Mouse (Mus musculus) stomach, embryonic 15.5 days (tissue): Measurements from ENCODE around the gene Ccdc102a. TPM values are rescaled to one million over a fixed set of nuclear protein-coding genes. Genes with fewer than 3 reads are reported as not detected.

Experiments used
- ATAC-seq: fragments of 200-750 bp; cut with Nextera tagmentation; 2 replicates; pipeline ENCODE4 v1.8.0; 2017; ENCODE audit warnings: low read depth, moderate number of reproducible peaks, moderate TSS enrichment; ENCODE audit not compliant: insufficient read depth, low FRiP score
- H3K27ac ChIP-seq: fragments of 300-500 bp; sonication (generic); 2 replicates; pipeline ENCODE4 v1.5.1; 2015; ENCODE audit warnings: mild to moderate bottlenecking, inconsistent platforms
- H3K27me3 ChIP-seq: fragments of 300-500 bp; sonication (generic); replicated peaks from 2 replicates; pipeline ENCODE4 v1.6.1; 2015; ENCODE audit warnings: inconsistent platforms
- H3K36me3 ChIP-seq: fragments of 300-500 bp; sonication (generic); 2 replicates; pipeline ENCODE4 v1.6.1; 2015; ENCODE audit warnings: inconsistent platforms
- H3K4me1 ChIP-seq: fragments of 300-500 bp; sonication (generic); 2 replicates; pipeline ENCODE4 v1.6.1; 2015; ENCODE audit warnings: inconsistent platforms
- H3K4me2 ChIP-seq: fragments of 300-500 bp; sonication (generic); 2 replicates; pipeline ENCODE4 v1.6.1; 2015; ENCODE audit warnings: mild to moderate bottlenecking, inconsistent platforms
- H3K4me3 ChIP-seq: fragments of 300-500 bp; sonication (generic); replicated peaks from 2 replicates; pipeline ENCODE4 v1.5.1; 2015; ENCODE audit warnings: inconsistent platforms
- H3K9ac ChIP-seq: fragments of 300-500 bp; sonication (generic); 2 replicates; pipeline ENCODE4 v1.6.1; 2015; ENCODE audit warnings: inconsistent platforms
- H3K9me3 ChIP-seq: fragments of 300-500 bp; sonication (generic); 2 replicates; pipeline ENCODE4 v1.6.1; 2016; ENCODE audit warnings: inconsistent platforms
- WGBS: fragments of 180-500 bp; shearing (Covaris S2); methylation state at CpG from one replicate; pipeline ENCODE4 v1.1.7; 2015; 5-methylcytosine and 5-hydroxymethylcytosine counted together
- polyA plus RNA-seq: library from polyadenylated mRNA; unstranded; fragments of >200 nt; fragmentation: Nextera tagmentation; extraction: Ambion mirVana; gene quantifications from 2 replicates; pipeline ENCODE4 v1.2.1, GENCODE M21; 2015

Gene Ccdc102a
- polyA plus RNA-seq, 1 experiment from 2014 or later = 25.8 TPM

DNA sequence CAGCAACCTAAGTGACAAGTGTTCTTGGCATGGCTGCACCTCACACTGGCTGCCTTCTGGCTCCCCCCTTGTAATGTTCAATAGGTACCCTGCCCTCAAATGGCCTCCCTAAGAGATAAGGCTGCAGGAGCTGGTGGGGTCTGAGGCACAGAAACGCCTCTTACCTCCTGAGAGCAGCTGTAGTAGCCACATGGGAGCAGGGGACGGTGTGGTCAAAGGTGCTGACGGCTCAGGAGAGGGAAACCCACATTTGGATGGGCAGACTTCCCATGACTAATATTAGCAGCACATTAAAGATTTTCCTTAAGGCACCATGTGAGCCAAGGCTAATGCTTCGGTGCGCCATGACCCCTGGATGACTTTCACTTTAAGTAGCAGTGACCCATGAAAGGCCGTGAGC, 17.3 kb downstream of the Ccdc102a start:
- peak overlapping the region; percentile 4; the same call in 1 of the 2 replicates for H3K4me2 ChIP-seq
- no peak overlapping the region for H3K9ac ChIP-seq
- H3K36me3 ChIP-seq = peaks cover 5% of the 10 kb centered on the region; the same call in 1 of the 2 replicates
- no peak for ATAC-seq
- H3K9me3 ChIP-seq = no peaks in the 10 kb centered on the region
- H3K27me3 ChIP-seq = no peaks in the 10 kb centered on the region
- H3K4me3 ChIP-seq = no peak overlapping the region
- H3K4me1 ChIP-seq = peaks cover 34% of the 10 kb centered on the region
- peak overlapping the region; percentile 51; the same call in 1 of the 2 replicates for H3K27ac ChIP-seq
- WGBS = 19% methylated on average over 6 of the region's 6 CpGs

DNA sequence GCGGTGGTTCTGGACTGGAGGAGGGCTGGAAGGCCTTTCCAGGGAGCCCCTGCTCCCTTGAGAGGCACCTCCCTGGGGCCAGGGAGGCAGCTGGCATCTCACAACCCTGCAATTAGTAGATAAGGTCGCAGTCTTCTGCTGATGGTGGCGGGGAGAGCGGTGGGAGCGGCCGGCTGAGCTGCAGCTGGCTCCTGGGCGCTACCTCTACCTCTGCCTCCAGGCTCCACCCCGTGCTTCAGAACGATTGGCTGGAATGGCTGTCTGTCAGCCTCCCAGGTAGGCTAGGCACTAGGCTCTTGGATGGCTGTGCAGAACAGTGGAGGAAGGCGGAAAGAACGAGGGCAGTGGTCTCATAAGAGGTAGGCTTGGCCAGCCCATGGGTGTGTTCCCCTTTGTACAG, 18.6 kb downstream of the Ccdc102a start:
- Histone ChIP-seq H3K4me2 (peak overlapping the region; percentile 46), H3K9me3 (no peaks in the 10 kb centered on the region), H3K36me3 (0 out of 2 replicates have a peak, but pooled peaks cover 5% of the 10 kb centered on the region), H3K27me3 (no peaks in the 10 kb centered on the region), H3K4me1 (peaks cover 31% of the 10 kb centered on the region), H3K27ac (peak overlapping the region; percentile 44), H3K4me3 (0 out of 2 replicates have a peak overlapping the region, but pooled peaks have one; percentile 19), H3K9ac (no peak overlapping the region)
- 10% methylated on average over 11 of the region's 11 CpGs for WGBS
- peak; percentile 94 for ATAC-seq

DNA sequence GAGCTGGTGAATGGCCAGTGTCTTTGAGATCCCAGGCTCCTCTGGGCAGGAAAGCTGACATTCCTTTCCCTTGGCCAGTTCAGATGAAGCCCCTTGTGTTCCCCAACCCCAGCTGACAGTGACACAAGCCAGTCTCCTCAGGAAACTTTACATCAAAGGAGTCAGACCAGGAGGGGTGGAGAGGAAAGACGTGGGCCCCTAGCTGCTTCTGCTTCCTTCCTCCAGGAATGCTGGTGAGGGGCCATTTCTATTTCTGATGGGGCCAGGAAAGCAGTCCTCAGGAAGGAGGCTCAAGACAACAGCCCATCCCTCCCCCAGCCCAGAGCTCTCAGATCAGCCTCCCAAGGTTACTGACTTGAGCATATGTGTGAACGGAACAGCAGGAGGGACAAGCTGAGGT, 25.0 kb downstream of the Ccdc102a start:
- Histone ChIP-seq H3K4me2 (no peak overlapping the region), H3K9ac (no peak overlapping the region), H3K27me3 (no peaks in the 10 kb centered on the region), H3K27ac (no peak overlapping the region; the same call in 1 of the 2 replicates), H3K4me3 (no peak overlapping the region), H3K36me3 (no peaks in the 10 kb centered on the region), H3K9me3 (no peaks in the 10 kb centered on the region), H3K4me1 (0 out of 2 replicates have a peak, but pooled peaks cover 2% of the 10 kb centered on the region)
- 40% methylated on average over 2 of the region's 2 CpGs for WGBS
- ATAC-seq = peak; percentile 30; the same call in 1 of the 2 replicates

DNA sequence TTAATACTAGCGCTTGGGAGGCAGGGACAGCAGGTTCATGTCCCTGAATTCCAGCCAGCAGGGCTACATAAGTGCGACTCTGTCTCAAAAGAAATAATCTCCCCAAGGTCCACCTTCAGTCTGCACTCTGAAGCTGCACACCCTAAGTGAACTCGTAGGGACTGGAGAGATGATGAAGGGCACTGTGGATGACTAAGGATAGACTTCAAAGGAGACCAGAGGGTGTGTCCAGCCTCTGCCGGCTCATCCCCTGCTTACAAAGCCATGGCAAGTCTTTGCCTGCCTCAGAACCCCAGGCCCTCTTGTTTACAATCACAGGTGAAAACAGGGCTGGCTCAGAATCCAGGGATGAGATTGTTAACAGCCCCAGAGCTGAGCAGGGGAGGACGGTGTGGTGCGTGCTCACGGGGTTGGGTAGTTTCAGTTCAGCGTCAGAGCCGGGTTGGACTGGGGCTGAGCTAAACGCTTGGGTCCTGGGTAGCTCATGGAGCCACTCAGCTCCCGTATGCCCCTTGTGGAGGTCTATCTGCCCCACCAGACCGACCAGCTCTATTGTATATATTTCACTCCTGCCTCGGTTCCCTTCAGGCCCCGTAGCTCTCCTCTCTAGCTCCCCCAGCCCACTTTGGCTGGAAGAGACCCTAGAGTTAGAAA, 29.4 kb downstream of the Ccdc102a start:
- H3K4me2 ChIP-seq = no peak overlapping the region
- no peak overlapping the region for H3K9ac ChIP-seq
- H3K4me1 ChIP-seq = no peaks in the 10 kb centered on the region
- ATAC-seq = peak; percentile 27; the same call in 1 of the 2 replicates
- no peak overlapping the region for H3K4me3 ChIP-seq
- no peaks in the 10 kb centered on the region for H3K36me3 ChIP-seq
- no peak overlapping the region for H3K27ac ChIP-seq
- no peaks in the 10 kb centered on the region for H3K27me3 ChIP-seq
- no peaks in the 10 kb centered on the region for H3K9me3 ChIP-seq
- 26% methylated on average over 14 of the region's 14 CpGs for WGBS

DNA sequence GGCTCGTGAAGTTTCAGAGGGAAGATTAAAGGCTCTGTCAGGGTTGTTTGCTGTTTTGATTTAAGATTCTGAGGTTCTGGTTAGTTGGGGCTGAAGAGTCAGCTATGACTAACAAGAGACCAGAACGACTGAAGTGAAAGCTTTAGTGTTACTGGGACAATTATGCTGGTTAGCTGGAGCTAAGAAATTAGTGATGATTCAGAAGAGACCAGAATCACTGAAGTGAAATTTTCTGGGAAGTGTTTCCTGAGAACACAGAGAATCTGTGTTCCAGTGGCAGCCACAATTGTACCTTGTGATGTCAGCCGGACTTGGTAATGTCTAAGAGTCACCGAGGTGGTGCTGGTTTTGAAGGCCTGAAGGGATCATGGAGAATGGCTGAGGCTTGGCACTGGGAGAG, 37.2 kb downstream of the Ccdc102a start:
- H3K27me3 ChIP-seq = no peaks in the 10 kb centered on the region
- H3K4me2 ChIP-seq = no peak overlapping the region
- no peak overlapping the region for H3K27ac ChIP-seq
- H3K9ac ChIP-seq = no peak overlapping the region
- peaks cover 8% of the 10 kb centered on the region for H3K4me1 ChIP-seq
- ATAC-seq = no peak
- no peak overlapping the region for H3K4me3 ChIP-seq
- WGBS = 67% methylated on average over 4 of the region's 4 CpGs
- H3K9me3 ChIP-seq = no peaks in the 10 kb centered on the region
- no peaks in the 10 kb centered on the region for H3K36me3 ChIP-seq

DNA sequence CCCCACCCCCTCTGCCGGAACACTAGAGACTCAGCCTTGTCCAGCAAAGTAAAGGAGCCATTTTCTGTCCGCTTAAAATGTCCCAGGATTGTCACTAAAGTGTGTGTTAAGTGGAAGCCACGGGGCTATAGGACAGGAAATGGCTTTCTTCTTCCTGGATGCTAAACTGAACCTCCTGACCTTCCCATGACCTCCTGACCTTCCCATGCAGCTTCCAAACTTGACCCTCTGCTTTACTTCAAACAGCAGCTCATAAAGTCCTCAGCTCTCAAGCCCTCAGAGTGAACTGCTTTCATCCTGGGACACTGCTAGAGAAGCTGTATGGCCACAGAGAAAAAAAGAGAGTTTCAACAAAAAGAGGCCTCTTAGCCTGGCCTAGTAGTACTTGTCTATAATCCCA, 41.1 kb downstream of the Ccdc102a start:
- H3K4me2 ChIP-seq = peak overlapping the region; percentile 93; the same call in 1 of the 2 replicates
- WGBS = 35% methylated on average over 3 of the region's 3 CpGs
- no peak for ATAC-seq

DNA sequence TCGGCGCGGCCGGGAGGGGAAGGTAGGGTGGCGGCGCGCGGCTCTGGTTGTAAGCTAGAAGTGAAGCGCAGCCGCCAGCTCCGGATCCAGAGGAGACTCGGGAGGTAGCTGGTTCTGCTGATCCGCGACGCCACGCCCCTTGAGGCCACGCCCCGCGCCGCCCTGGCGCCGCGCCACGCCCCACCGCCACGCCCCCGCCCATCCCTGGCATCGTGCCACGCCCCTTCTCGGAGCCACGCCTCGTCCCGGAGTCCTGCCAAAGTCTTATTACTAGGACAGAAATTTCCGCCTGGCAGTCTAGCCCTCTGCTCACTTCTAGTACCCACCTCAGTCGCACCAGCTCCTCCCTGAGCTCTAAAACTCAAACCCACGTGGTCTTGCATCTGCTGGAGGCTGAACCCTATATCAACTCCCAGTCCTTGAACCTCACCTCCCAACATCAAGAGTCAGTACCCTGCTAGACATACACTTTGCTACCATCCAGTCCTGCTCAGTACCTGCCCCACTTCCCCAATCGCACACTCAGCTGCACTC, 41.6 kb downstream of the Ccdc102a start, which contains the start of gene Dok4:
TSS of gene Dok4 (minus strand) at position 134 of the 534 bp plus-strand sequence.
- Histone ChIP-seq H3K36me3 (no peaks in the 10 kb centered on the region), H3K9me3 (no peaks in the 10 kb centered on the region), H3K4me3 (peak within 1 kb of the TSS; percentile 61), H3K4me2 (peak within 1 kb of the TSS; percentile 93), H3K27ac (peak within 1 kb of the TSS; percentile 71), H3K27me3 (0 out of 2 replicates have a peak, but pooled peaks cover 5% of the 10 kb centered on the region), H3K9ac (peak within 1 kb of the TSS; percentile 73), H3K4me1 (peaks cover 38% of the 10 kb centered on the region)
- WGBS = under 1% methylated on average over 33 of the region's 37 CpGs
- peak; percentile 74 for ATAC-seq

More for the DNA sequence above, 41.1 kb downstream of the Ccdc102a start:
- H3K27ac ChIP-seq = 0 out of 2 replicates have a peak overlapping the region, but pooled peaks have one; percentile 40
- H3K9me3 ChIP-seq = no peaks in the 10 kb centered on the region
- H3K36me3 ChIP-seq = no peaks in the 10 kb centered on the region
- H3K9ac ChIP-seq = no peak overlapping the region
- H3K4me3 ChIP-seq = no peak overlapping the region
- 0 out of 2 replicates have a peak, but pooled peaks cover 5% of the 10 kb centered on the region for H3K27me3 ChIP-seq
- H3K4me1 ChIP-seq = peaks cover 33% of the 10 kb centered on the region

DNA sequence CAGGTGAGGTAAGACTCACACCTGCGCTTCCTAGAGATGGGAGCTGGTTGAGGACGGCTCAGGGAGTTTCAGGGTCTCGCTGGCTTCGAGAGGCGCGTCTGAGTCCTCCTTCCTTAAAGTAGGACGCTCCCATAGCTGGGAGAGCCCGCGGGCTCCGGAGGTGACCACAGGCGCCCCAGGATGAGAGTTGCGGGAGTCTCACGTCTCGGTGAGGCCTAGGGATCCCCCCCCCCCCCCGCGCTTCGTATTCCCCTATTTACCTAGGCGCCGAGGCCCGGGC, 42.1 kb downstream of the Ccdc102a start:
- Histone ChIP-seq H3K4me1 (peaks cover 41% of the 10 kb centered on the region), H3K4me3 (peak overlapping the region; percentile 61), H3K36me3 (no peaks in the 10 kb centered on the region), H3K9ac (peak overlapping the region; percentile 73), H3K4me2 (peak overlapping the region; percentile 93), H3K27ac (peak overlapping the region; percentile 71), H3K27me3 (0 out of 2 replicates have a peak, but pooled peaks cover 5% of the 10 kb centered on the region), H3K9me3 (no peaks in the 10 kb centered on the region)
- 0 out of 2 replicates have a peak, but pooled peaks have one; percentile 1 for ATAC-seq
- WGBS = 0% methylated on average over 16 of the region's 20 CpGs

DNA sequence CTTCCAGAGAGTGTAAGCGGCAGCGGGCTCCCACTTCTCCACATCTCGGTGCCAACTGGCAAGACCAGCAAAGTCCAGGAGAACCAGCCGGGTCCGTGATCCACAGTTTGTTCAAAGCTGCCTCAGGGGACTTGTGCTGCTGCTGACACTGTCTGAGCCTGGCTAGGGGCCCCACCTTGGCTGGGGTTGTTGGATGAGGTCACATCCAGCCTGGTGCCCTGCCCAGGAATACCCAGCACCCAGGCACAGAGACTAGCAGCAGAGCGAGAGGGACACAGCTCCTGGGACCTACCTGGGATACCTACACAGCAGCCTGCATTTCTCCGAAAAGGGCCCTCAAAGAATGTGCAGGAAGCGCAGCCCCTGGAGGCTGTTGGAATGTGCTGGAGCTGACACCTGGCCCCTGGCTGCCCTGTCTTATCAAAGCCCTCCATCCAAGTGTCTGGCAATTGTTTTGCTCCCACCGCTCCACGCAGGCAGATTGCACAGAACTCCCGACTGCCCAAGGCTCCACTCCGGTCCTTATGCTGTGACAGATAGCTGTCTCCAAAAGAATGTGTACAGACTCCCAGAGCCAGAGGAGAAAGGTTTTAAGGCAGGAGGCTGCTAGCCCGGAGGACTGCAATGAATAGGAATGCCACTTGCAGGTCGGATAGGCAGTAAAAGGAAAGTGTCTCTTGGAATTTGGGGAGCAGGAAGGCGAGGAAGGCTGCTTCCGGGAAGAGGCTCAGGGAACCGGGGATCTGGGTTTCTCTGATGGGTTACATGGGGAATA, 42.6 kb downstream of the Ccdc102a start:
- Histone ChIP-seq H3K4me3 (peak overlapping the region; percentile 61), H3K27ac (peak overlapping the region; percentile 71), H3K4me1 (peaks cover 46% of the 10 kb centered on the region), H3K27me3 (0 out of 2 replicates have a peak, but pooled peaks cover 5% of the 10 kb centered on the region), H3K36me3 (no peaks in the 10 kb centered on the region), H3K9ac (peak overlapping the region; percentile 73; the same call in 1 of the 2 replicates), H3K9me3 (no peaks in the 10 kb centered on the region), H3K4me2 (peak overlapping the region; percentile 93)
- 20% methylated on average over 17 of the region's 17 CpGs for WGBS
- ATAC-seq = no peak

DNA sequence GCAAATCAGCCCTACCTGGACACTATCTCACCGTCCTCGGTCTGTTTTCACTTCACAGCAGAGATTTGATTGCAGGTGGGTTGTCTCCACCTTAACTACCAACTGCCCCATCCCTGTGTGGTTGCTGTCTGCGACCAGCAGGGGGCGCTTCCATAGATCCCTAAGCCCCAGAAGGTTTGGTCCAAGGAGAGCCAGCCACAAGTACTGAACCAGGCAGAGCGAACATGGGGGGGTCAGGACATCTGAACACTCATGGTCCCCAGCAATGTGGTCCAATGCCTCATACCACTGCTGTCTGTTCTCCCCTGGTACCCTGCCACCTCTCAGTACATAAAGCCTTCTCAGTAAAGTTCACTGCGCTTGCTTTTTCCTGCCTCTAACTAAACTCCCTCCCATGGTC, 43.5 kb downstream of the Ccdc102a start:
- Histone ChIP-seq H3K4me1 (peaks cover 56% of the 10 kb centered on the region), H3K27me3 (0 out of 2 replicates have a peak, but pooled peaks cover 5% of the 10 kb centered on the region), H3K27ac (no peak overlapping the region), H3K36me3 (no peaks in the 10 kb centered on the region), H3K4me3 (peak overlapping the region; percentile 61), H3K4me2 (peak overlapping the region; percentile 93), H3K9me3 (no peaks in the 10 kb centered on the region), H3K9ac (no peak overlapping the region)
- WGBS = 12% methylated on average over 6 of the region's 6 CpGs
- ATAC-seq = 0 out of 2 replicates have a peak, but pooled peaks have one; percentile 19

DNA sequence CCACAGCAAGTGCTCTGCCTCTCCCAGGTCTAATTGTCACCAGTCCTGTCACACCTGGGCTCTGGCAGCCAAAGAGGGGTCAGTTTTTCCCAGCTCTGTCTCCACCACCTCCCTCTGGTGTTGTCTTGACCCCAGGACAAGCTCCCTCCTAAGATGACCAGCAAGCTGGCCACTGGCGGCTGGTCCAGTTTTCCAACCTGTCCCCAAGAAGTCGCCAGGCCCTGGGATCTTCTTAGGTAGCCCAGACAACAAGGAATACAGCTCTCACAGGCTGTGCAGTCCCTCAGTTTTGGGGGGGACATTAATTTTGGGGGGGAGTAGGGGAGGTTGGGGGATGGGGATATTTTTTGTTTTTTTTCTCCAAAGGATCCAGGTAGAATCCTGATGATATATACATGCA, 45.3 kb downstream of the Ccdc102a start:
- no peaks in the 10 kb centered on the region for H3K9me3 ChIP-seq
- peaks cover 62% of the 10 kb centered on the region for H3K4me1 ChIP-seq
- 0 out of 2 replicates have a peak, but pooled peaks cover 5% of the 10 kb centered on the region for H3K27me3 ChIP-seq
- WGBS = 88% methylated on average over 2 of the region's 2 CpGs
- 0 out of 2 replicates have a peak, but pooled peaks cover under 1% of the 10 kb centered on the region for H3K36me3 ChIP-seq
- ATAC-seq = no peak
- peak overlapping the region; percentile 86 for H3K4me2 ChIP-seq
- H3K4me3 ChIP-seq = no peak overlapping the region
- no peak overlapping the region for H3K9ac ChIP-seq
- peak overlapping the region; percentile 82; the same call in 1 of the 2 replicates for H3K27ac ChIP-seq
